Mouse (Mus musculus) kidney, adult 2 months (tissue): ENCODE results near the gene Trib2. TPM values are rescaled to one million over a fixed set of nuclear protein-coding genes. Genes with fewer than 3 reads are reported as not detected.

Source experiments
- DNase-seq: peaks from one replicate; pipeline ENCODE4 v3.0.0; 2021
- H3K27ac ChIP-seq: fragments of 200-500 bp; 2 replicates; pipeline ENCODE4 v1.5.1; 2012; ENCODE audit warnings: low read depth, low read length, control low read depth, inconsistent platforms; ENCODE audit not compliant: insufficient read depth
- H3K27me3 ChIP-seq: fragments of 200-500 bp; replicated peaks from 2 replicates; pipeline ENCODE4 v1.6.1; 2012; ENCODE audit warnings: mild to moderate bottlenecking, moderate library complexity, low read length, inconsistent platforms; ENCODE audit not compliant: control insufficient read depth, insufficient read depth
- H3K36me3 ChIP-seq: fragments of 200-500 bp; 2 replicates; pipeline ENCODE4 v1.6.1; 2012; ENCODE audit warnings: mild to moderate bottlenecking, moderate library complexity, low read length, inconsistent platforms; ENCODE audit not compliant: control insufficient read depth, insufficient read depth
- H3K4me1 ChIP-seq: fragments of 200-500 bp; 2 replicates; pipeline ENCODE4 v1.6.1; 2011; ENCODE audit warnings: low read length; ENCODE audit not compliant: control insufficient read depth, insufficient read depth
- H3K4me3 ChIP-seq: fragments of 200-500 bp; 2 replicates; pipeline ENCODE4 v1.5.1; 2011; ENCODE audit warnings: mild to moderate bottlenecking, low read depth, low read length, control low read depth; ENCODE audit not compliant: insufficient read depth
- CTCF ChIP-seq: fragments of 200-500 bp; conservative IDR thresholded peaks from 2 replicates; pipeline ENCODE4 v1.5.1; 2011; ENCODE audit warnings: low read depth, mild to moderate bottlenecking, control low read depth, low read length, moderate library complexity, mixed read lengths; ENCODE audit not compliant: insufficient read depth, insufficient read length
- POLR2A ChIP-seq: fragments of 200-500 bp; IDR thresholded peaks from one replicate; pipeline ENCODE4 v1.6.1; 2011; ENCODE audit warnings: low read depth, low read length, control low read depth
- WGBS: fragments of 180-500 bp; shearing (Covaris S2); methylation state at CpG from one replicate; pipeline ENCODE4 v1.1.7; 2018; 5-methylcytosine and 5-hydroxymethylcytosine counted together
- polyA plus RNA-seq: library from polyadenylated mRNA; depleted of rRNA; stranded (reverse); fragments of >200 nt; gene quantifications from 2 replicates; pipeline ENCODE4 v1.2.3, GENCODE M21; 2012

Gene Trib2
- polyA plus RNA-seq, 1 experiment: 22.2 TPM

GRCm38 (mm10) chr12:15795886-15796285 lies 20.8 kb downstream of the Trib2 start:
- no peak for DNase-seq
- Histone ChIP-seq H3K4me3 (no peak overlapping the region), H3K36me3 (peaks cover 10% of the 10 kb centered on the region), H3K4me1 (peaks cover under 1% of the 10 kb centered on the region), H3K27me3 (no peaks in the 10 kb centered on the region), H3K27ac (no peak overlapping the region)
- 80% methylated on average over 3 of the region's 3 CpGs for WGBS
- TF ChIP-seq POLR2A (no peak), CTCF (no peak)

GRCm38 (mm10) chr12:15793336-15793735 lies 23.4 kb downstream of the Trib2 start:
- H3K27me3 ChIP-seq: no peaks in the 10 kb centered on the region
- no peak for TF ChIP-seq CTCF
- TF ChIP-seq POLR2A: no peak
- no peaks in the 10 kb centered on the region for H3K4me1 ChIP-seq
- peaks cover 13% of the 10 kb centered on the region for H3K36me3 ChIP-seq
- WGBS: 93% methylated on average over 8 of the region's 8 CpGs
- no peak overlapping the region for H3K27ac ChIP-seq
- no peak overlapping the region for H3K4me3 ChIP-seq
- DNase-seq: no peak

- H3K4me3 ChIP-seq: no peak overlapping the region
- 77% methylated on average over 2 of the region's 2 CpGs for WGBS
- TF ChIP-seq POLR2A (no peak), CTCF (no peak)
- H3K27me3 ChIP-seq: no peaks in the 10 kb centered on the region
- DNase-seq: no peak
- no peaks in the 10 kb centered on the region for H3K4me1 ChIP-seq
- no peak overlapping the region for H3K27ac ChIP-seq
- peaks cover 13% of the 10 kb centered on the region for H3K36me3 ChIP-seq
Measured at GRCm38 (mm10) chr12:15790181-15790580, 26.5 kb downstream of the Trib2 start.

- DNase-seq: peak; percentile 71
- no peak overlapping the region for H3K27ac ChIP-seq
Measured at GRCm38 (mm10) chr12:15777047-15777446, 39.7 kb downstream of the Trib2 start.

GRCm38 (mm10) chr12:15771686-15772085 lies 45.0 kb downstream of the Trib2 start:
- no peaks in the 10 kb centered on the region for H3K4me1 ChIP-seq
- H3K4me3 ChIP-seq: no peak overlapping the region
- no peaks in the 10 kb centered on the region for H3K27me3 ChIP-seq
- no peaks in the 10 kb centered on the region for H3K36me3 ChIP-seq
- H3K27ac ChIP-seq: no peak overlapping the region
- 86% methylated on average over 6 of the region's 6 CpGs for WGBS
- no peak for TF ChIP-seq CTCF
- no peak for TF ChIP-seq POLR2A
- DNase-seq: no peak

More at GRCm38 (mm10) chr12:15777047-15777446, 39.7 kb downstream of the Trib2 start:
- Histone ChIP-seq H3K36me3 (no peaks in the 10 kb centered on the region), H3K27me3 (no peaks in the 10 kb centered on the region), H3K4me3 (no peak overlapping the region), H3K4me1 (no peaks in the 10 kb centered on the region)
- TF ChIP-seq CTCF (no peak), POLR2A (no peak)

- TF ChIP-seq POLR2A: no peak
- TF ChIP-seq CTCF: no peak
- no peak for DNase-seq
- Histone ChIP-seq H3K36me3 (no peaks in the 10 kb centered on the region), H3K27me3 (no peaks in the 10 kb centered on the region), H3K4me3 (no peak overlapping the region), H3K4me1 (no peaks in the 10 kb centered on the region), H3K27ac (no peak overlapping the region)
- WGBS: 86% methylated on average over 3 of the region's 3 CpGs
Measured at GRCm38 (mm10) chr12:15768536-15768935, 48.2 kb downstream of the Trib2 start.

GRCm38 (mm10) chr12:15765996-15766395 lies 50.7 kb downstream of the Trib2 start:
- TF ChIP-seq CTCF (no peak), POLR2A (no peak)
- Histone ChIP-seq H3K4me3 (no peak overlapping the region), H3K27me3 (no peaks in the 10 kb centered on the region), H3K36me3 (no peaks in the 10 kb centered on the region), H3K27ac (no peak overlapping the region), H3K4me1 (no peaks in the 10 kb centered on the region)
- WGBS: 88% methylated on average over 12 of the region's 12 CpGs
- DNase-seq: peak; percentile 58

GRCm38 (mm10) chr12:15765238-15765637 lies 51.5 kb downstream of the Trib2 start:
- Histone ChIP-seq H3K27ac (no peak overlapping the region), H3K4me1 (no peaks in the 10 kb centered on the region), H3K27me3 (no peaks in the 10 kb centered on the region), H3K4me3 (no peak overlapping the region), H3K36me3 (no peaks in the 10 kb centered on the region)
- 59% methylated on average over 1 of the region's 1 CpGs for WGBS
- no peak for DNase-seq
- TF ChIP-seq POLR2A (no peak), CTCF (no peak)
